Mouse (Mus musculus) layer of hippocampus, adult 9-10 months (tissue): ENCODE results near the gene AI481877.

Experiments
- DNase-seq: peaks from one replicate; pipeline ENCODE4 v3.0.0; 2022; ENCODE audit warnings: low spot score

The AI481877 gene

GRCm38 (mm10) chr4:59034918-59035785, 103.6 kb downstream of the AI481877 start, which contains the start of gene Gng10:
Gng10 (plus strand) TSS chr4:59035088.
- no peak for DNase-seq

GRCm38 (mm10) chr4:59034325-59034917, 104.4 kb downstream of the AI481877 start:
- no peak for DNase-seq

- DNase-seq, result no peak
Measured at GRCm38 (mm10) chr4:59016922-59017321, 121.9 kb downstream of the AI481877 start.

GRCm38 (mm10) chr4:59015181-59015580, 123.6 kb downstream of the AI481877 start:
- DNase-seq, result no peak

GRCm38 (mm10) chr4:59011446-59011845, 127.3 kb downstream of the AI481877 start:
- DNase-seq, result no peak

- DNase-seq, result no peak
Measured at GRCm38 (mm10) chr4:59009696-59010095, 129.1 kb downstream of the AI481877 start.

- DNase-seq, result no peak
Measured at GRCm38 (mm10) chr4:59009186-59009585, 129.6 kb downstream of the AI481877 start.

GRCm38 (mm10) chr4:59007974-59008373, 130.8 kb downstream of the AI481877 start:
- no peak for DNase-seq

GRCm38 (mm10) chr4:59007016-59007415, 131.8 kb downstream of the AI481877 start:
- no peak for DNase-seq

GRCm38 (mm10) chr4:59006211-59006610, 132.6 kb downstream of the AI481877 start:
- no peak for DNase-seq

- no peak for DNase-seq
Measured at GRCm38 (mm10) chr4:59003806-59004200, 135.0 kb downstream of the AI481877 start.

GRCm38 (mm10) chr4:59002948-59003805, 135.6 kb downstream of the AI481877 start, which contains the start of gene Gm20503:
Gm20503 (plus strand) TSS chr4:59003210.
- DNase-seq, result peak; percentile 67

GRCm38 (mm10) chr4:59000614-59001013, 138.2 kb downstream of the AI481877 start:
- no peak for DNase-seq

- DNase-seq, result peak; percentile 55
Measured at GRCm38 (mm10) chr4:58999686-59000085, 139.1 kb downstream of the AI481877 start.

GRCm38 (mm10) chr4:58998688-58999087, 140.1 kb downstream of the AI481877 start:
- no peak for DNase-seq

- no peak for DNase-seq
Measured at GRCm38 (mm10) chr4:58997081-58997480, 141.7 kb downstream of the AI481877 start.

- no peak for DNase-seq
Measured at GRCm38 (mm10) chr4:58995251-58995693, 143.5 kb downstream of the AI481877 start.

- DNase-seq, result no peak
Measured at GRCm38 (mm10) chr4:58994762-58995161, 144.0 kb downstream of the AI481877 start, which contains the start of gene Dnajc25. Dnajc25 (plus strand) TSS chr4:58995062.
